Mouse (Mus musculus) embryonic fibroblast, embryonic 13.5 days (primary cell): ENCODE measurements around the gene Dnah9.
A peak's percentile ranks its signal among the peaks of the same experiment; 100 is the strongest.

Experiments
- CTCF ChIP-seq: IDR thresholded peaks from 2 replicates; pipeline ENCODE4 v1.5.1; 2011; ENCODE audit warnings: mild to moderate bottlenecking, control low read depth, low read length, moderate library complexity, borderline replicate concordance; ENCODE audit not compliant: insufficient read depth
- POLR2A ChIP-seq: IDR thresholded peaks from 2 replicates; pipeline ENCODE4 v1.6.1; 2011; ENCODE audit warnings: low read depth, mild to moderate bottlenecking, control low read depth, low read length, moderate library complexity

- TF ChIP-seq POLR2A, result no peak
- TF ChIP-seq CTCF, result peak; percentile 5; the same call in 1 of the 2 replicates
Observed at GRCm38 (mm10) chr11:65820280-65820679, 348.1 kb downstream of the Dnah9 start.
